Mouse (Mus musculus): Measurements from ENCODE around the gene Tln1.
"Not testable (repeated sequence)": the region's sequence is repeated elsewhere in the genome, so short reads cannot be mapped to it uniquely, and the experiment has no call there.

Tln1 gene

GRCm38 (mm10) chr4:43561997-43562768 lies at the start of gene Tln1, which contains the start of gene Creb3:
Gene Tln1, minus strand, starts transcription at chr4:43562691.
Gene Creb3, plus strand, starts transcription at chr4:43562332.
- DNase-seq = peak; percentile 93

GRCm38 (mm10) chr4:43604751-43605685 lies 42.5 kb upstream of the Tln1 start:
- no peak for DNase-seq

GRCm38 (mm10) chr4:43604099-43604498 lies 41.6 kb upstream of the Tln1 start:
- DNase-seq = no peak

GRCm38 (mm10) chr4:43600195-43600934 lies 37.9 kb upstream of the Tln1 start:
- no peak for DNase-seq

GRCm38 (mm10) chr4:43598650-43599380 lies 36.3 kb upstream of the Tln1 start:
- DNase-seq = no peak

GRCm38 (mm10) chr4:43598200-43598599 lies 35.7 kb upstream of the Tln1 start:
- no peak for DNase-seq

- DNase-seq = not testable (repeated sequence)
Measured at GRCm38 (mm10) chr4:43596597-43596996, 34.1 kb upstream of the Tln1 start.

GRCm38 (mm10) chr4:43593453-43593852 lies 31.0 kb upstream of the Tln1 start:
- DNase-seq = no peak

- no peak for DNase-seq
Measured at GRCm38 (mm10) chr4:43591961-43592360, 29.5 kb upstream of the Tln1 start.

GRCm38 (mm10) chr4:43591543-43591942 lies 29.1 kb upstream of the Tln1 start:
- DNase-seq = no peak

- no peak for DNase-seq
Measured at GRCm38 (mm10) chr4:43587681-43588080, 25.2 kb upstream of the Tln1 start.

- DNase-seq = no peak
Measured at GRCm38 (mm10) chr4:43586411-43586810, 23.9 kb upstream of the Tln1 start.

GRCm38 (mm10) chr4:43585682-43586081 lies 23.2 kb upstream of the Tln1 start:
- no peak for DNase-seq

GRCm38 (mm10) chr4:43584444-43585416 lies 22.2 kb upstream of the Tln1 start, which contains the start of gene Msmp:
Gene Msmp, minus strand, starts transcription at chr4:43584494.
- DNase-seq = peak; percentile 39

- DNase-seq = no peak
Measured at GRCm38 (mm10) chr4:43583421-43583820, 20.9 kb upstream of the Tln1 start.

GRCm38 (mm10) chr4:43582241-43582640 lies 19.8 kb upstream of the Tln1 start:
- DNase-seq = no peak

- DNase-seq = no peak
Measured at GRCm38 (mm10) chr4:43581381-43581780, 18.9 kb upstream of the Tln1 start.

GRCm38 (mm10) chr4:43580721-43581120 lies 18.2 kb upstream of the Tln1 start:
- DNase-seq = no peak

- no peak for DNase-seq
Measured at GRCm38 (mm10) chr4:43579731-43580130, 17.2 kb upstream of the Tln1 start.

- no peak for DNase-seq
Measured at GRCm38 (mm10) chr4:43579256-43579655, 16.8 kb upstream of the Tln1 start.
